Mouse (Mus musculus): ENCODE results near the gene Engase.

GRCm38 (mm10) chr11:118504180-118504454, 27.5 kb downstream of the Engase start:
- no peak for TF ChIP-seq CTCF (IDR thresholded peaks at IDR 0.05; ENCODE audit: low read depth, low read length)
- TF ChIP-seq POLR2A (IDR thresholded peaks at IDR 0.05; ENCODE audit: borderline replicate concordance, low read depth, low read length), result no peak

Data from bone marrow macrophage, adult 2 months (primary cell).